Mouse (Mus musculus) bone marrow, adult 2 months (tissue): ENCODE data around the gene Commd2. TPM values are rescaled to one million over a fixed set of nuclear protein-coding genes. Genes with fewer than 3 reads are reported as not detected.

Source experiments
- H3K27ac ChIP-seq: fragments of 200-500 bp; 2 replicates; pipeline ENCODE4 v1.5.1; 2012; ENCODE audit warnings: low read depth, mild to moderate bottlenecking, control low read depth, inconsistent platforms, low read length; ENCODE audit not compliant: control insufficient read depth, poor library complexity, insufficient read depth
- H3K4me1 ChIP-seq: fragments of 200-500 bp; 2 replicates; pipeline ENCODE4 v1.6.1; 2011; ENCODE audit warnings: low read length; ENCODE audit not compliant: control insufficient read depth, insufficient read depth
- H3K4me3 ChIP-seq: fragments of 200-500 bp; replicated peaks from 2 replicates; pipeline ENCODE3; 2011; ENCODE audit warnings: mild to moderate bottlenecking, low read depth, low read length, control low read depth; ENCODE audit not compliant: control insufficient read depth
- CTCF ChIP-seq: fragments of 200-500 bp; IDR thresholded peaks from 2 replicates; pipeline ENCODE4 v1.5.1; 2011; ENCODE audit warnings: low read length, control low read depth; ENCODE audit not compliant: control insufficient read depth, insufficient read depth
- POLR2A ChIP-seq: fragments of 200-500 bp; IDR thresholded peaks from 2 replicates; pipeline ENCODE4 v1.6.1; 2011; ENCODE audit warnings: low read depth, mild to moderate bottlenecking, control low read depth, low read length, borderline replicate concordance; ENCODE audit not compliant: control insufficient read depth
- WGBS: fragments of 180-500 bp; shearing (Covaris S2); methylation state at CpG from one replicate; pipeline ENCODE4 v1.1.7; 2018; 5-methylcytosine and 5-hydroxymethylcytosine counted together
- polyA plus RNA-seq: library from polyadenylated mRNA; stranded (reverse); fragments of >200 nt; gene quantifications from 2 replicates; pipeline ENCODE4 v1.2.4, GENCODE M21; 2011; ENCODE audit warnings: low replicate concordance; ENCODE audit not compliant: missing spikeins, insufficient read depth, insufficient read length

Commd2 gene
- polyA plus RNA-seq, 1 experiment = 21.8 TPM

DNA sequence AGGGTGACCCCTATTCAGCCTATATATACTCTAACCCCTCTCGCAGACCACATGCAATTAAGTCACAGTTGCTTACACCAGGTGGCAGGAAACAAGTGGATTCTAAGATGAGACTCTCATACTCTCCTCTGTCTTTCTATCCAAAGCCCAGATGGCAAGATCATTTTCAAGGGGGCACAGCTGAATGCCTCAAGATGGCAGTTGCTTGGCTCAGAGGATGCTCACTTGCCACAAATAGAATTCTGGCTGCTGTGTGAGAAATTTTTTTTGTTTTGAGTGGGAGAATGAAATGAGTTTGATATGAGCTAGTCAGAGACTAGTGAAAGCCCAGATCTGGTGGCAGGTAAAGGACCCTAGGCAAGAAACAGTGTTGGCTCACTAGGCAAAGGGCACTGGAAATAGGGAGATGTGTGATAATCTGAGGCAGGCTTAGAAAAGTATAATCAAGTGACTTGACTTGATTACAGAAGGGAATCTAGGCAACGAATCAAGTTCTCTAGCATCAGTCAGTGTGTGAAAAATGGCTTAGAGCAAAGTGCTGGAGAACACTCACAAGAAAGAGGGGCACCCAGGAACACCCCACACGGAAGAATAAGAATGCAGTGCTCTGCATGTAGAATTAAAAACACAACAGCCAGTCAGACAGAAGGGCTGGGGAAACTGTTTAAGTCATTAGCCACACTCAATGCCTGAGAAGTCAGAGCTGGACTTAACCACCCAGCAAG lies 16.6 kb downstream of the Commd2 start:
- Histone ChIP-seq H3K4me1 (no peaks in the 10 kb centered on the region), H3K4me3 (no peak overlapping the region), H3K27ac (no peak overlapping the region)
- WGBS = 79% methylated on average over 3 of the region's 3 CpGs
- no peak for TF ChIP-seq CTCF
- TF ChIP-seq POLR2A = no peak

DNA sequence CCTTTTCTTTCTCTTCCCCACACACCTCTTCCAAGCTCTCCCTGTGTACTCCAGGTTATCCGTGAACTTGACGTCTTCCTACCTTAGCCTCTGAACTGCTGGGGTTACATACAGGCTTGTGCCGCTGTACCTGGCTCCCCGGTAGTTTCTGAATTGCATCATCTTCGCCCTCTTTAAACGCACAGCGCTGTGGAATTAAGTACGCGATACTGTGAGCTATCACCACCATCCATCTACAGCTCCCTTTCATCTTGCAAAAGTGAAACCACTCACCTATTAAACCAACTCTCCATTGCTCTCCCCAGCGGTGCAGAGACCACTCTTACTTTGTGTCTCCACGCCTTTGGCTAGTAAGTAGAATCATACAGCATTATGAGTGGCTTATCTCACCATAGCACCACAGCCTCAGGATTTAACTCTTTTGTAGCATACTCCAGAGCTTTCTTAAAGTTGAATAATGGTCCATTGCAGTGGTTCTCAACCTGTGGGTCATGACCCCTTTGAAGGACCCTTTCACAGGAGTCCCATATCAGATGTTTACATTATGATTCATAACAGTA lies 24.5 kb downstream of the Commd2 start:
- Histone ChIP-seq H3K4me1 (no peaks in the 10 kb centered on the region), H3K27ac (no peak overlapping the region), H3K4me3 (no peak overlapping the region)
- WGBS = 78% methylated on average over 11 of the region's 11 CpGs
- TF ChIP-seq CTCF (no peak), POLR2A (no peak)

DNA sequence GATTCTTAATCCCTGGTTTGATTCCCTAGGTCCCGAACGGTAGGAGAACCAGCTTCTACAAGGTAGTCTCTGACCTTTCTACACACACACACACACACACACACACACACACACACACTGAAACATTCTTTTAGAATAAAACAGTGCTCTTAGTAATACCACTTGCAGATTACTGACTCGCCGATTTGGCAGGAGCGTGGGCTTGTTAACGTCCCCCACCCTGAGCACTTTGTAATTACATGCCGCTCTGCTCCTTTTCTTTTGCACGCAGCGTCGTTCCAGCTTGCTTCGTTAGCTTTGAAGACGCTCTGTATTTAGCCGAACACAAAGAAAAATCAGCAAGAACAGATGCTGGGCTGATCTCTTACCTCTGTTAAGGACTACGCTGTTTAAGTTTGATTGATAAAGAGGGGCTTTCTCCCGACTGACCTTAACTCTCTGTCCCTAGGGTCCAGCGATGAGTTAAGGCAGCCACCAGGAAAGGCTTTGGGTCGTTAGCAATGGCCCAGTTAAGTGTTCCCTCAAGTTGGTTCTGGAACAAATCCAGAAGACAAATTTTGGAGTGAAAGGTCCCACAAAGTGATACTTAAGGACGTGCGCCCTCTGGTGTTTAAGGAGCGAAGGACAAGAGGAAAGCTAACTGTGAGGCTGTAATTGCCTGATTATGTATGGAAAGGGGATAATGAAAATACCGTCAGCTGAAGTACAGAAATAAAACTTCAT lies 26.1 kb downstream of the Commd2 start:
- 37% methylated on average over 21 of the region's 21 CpGs for WGBS
- Histone ChIP-seq H3K4me3 (no peak overlapping the region), H3K4me1 (no peaks in the 10 kb centered on the region), H3K27ac (no peak overlapping the region)
- TF ChIP-seq POLR2A (no peak), CTCF (no peak)

DNA sequence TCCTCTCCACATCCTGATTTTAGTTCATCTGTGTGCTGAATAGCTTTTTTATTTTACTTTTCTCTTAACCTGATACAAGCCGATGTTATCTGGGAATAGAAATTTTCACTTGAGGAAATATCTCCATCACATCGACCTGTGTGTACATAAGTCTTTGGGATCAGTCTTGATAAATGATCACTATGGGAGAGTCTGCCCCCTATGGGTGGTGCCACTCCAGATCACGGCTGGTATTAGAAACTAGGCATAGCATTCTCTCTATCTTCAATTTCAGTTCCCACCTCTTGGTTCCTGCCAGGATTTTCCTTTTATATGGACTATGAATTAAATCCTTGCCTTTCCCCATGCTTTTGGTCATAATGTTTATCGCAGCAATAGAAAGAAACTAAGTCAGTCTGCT lies 31.8 kb downstream of the Commd2 start:
- no peak overlapping the region for H3K4me3 ChIP-seq
- H3K27ac ChIP-seq = no peak overlapping the region
- WGBS = 61% methylated on average over 4 of the region's 4 CpGs
- no peaks in the 10 kb centered on the region for H3K4me1 ChIP-seq
- TF ChIP-seq POLR2A = no peak
- TF ChIP-seq CTCF = no peak

DNA sequence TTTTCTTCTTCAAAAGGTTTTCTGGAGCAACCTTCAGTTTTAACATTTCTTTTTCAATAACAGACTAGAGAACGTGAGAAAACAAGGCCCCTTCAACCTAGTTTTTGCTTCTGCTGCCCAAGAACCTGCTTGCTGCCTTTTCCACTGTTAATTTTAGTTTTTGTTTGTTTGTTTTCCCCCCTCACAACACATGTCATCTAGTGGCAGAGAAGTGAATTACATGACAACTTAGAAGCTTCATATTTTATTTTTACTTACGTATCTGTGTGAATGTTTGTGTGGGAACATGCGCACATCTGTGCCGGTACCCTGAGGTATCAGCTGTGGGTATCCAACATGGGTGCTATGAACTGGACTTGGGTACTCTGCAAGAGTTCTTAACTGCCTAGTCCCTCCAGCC lies 35.9 kb downstream of the Commd2 start:
- no peak overlapping the region for H3K4me3 ChIP-seq
- H3K27ac ChIP-seq = no peak overlapping the region
- WGBS = 86% methylated on average over 4 of the region's 4 CpGs
- TF ChIP-seq CTCF = no peak
- TF ChIP-seq POLR2A = no peak
- no peaks in the 10 kb centered on the region for H3K4me1 ChIP-seq

DNA sequence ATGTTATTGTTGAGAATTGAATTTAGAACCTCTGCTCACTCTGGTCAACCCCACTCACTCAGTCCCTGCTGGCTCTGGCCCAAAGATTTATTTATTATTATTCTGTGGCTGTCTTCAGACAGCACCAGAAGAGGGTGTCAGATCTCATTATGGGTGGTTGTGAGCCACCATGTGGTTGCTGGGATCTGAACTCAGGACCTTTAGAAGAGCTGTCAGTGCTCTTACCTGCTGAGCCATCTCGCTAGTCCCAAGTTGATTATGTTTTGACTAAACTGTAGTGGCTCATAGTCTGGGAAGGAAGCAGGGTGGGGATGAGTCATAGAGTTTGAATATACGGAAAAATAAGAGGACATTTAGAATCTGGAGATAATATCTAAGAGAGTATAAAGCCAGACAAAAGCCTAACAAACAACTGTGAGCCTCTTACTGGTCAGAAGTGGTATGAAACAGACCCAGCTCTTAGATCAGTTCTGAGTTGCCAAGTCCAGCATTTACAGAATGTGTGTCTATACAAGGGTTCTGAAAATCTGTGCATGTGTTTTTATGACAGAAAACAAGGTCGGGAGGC lies 39.0 kb downstream of the Commd2 start:
- Histone ChIP-seq H3K4me1 (no peaks in the 10 kb centered on the region), H3K27ac (no peak overlapping the region), H3K4me3 (no peak overlapping the region)
- TF ChIP-seq POLR2A (no peak), CTCF (no peak)
- WGBS = 53% methylated on average over 3 of the region's 3 CpGs

DNA sequence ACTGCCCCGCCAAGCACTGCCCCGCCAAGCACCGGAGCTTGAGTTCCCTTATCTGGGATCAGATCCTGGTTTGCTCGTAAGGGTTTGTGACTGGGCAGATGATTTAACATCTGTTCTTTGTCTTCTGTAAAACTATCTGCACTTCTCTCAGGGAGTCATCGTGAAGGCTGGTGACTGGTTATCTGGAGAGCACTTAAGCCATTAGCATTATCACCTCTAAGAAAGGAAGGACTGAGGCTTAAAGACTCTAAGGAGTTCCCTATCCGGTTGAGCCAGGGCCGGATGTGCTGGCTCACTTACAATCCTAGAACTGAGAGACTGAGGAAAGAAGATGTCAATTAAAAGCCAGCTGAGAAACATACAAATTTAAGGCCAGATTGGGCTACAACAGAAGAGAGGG lies 39.7 kb downstream of the Commd2 start:
- no peaks in the 10 kb centered on the region for H3K4me1 ChIP-seq
- no peak overlapping the region for H3K27ac ChIP-seq
- no peak overlapping the region for H3K4me3 ChIP-seq
- 28% methylated on average over 7 of the region's 7 CpGs for WGBS
- TF ChIP-seq POLR2A = no peak
- no peak for TF ChIP-seq CTCF

DNA sequence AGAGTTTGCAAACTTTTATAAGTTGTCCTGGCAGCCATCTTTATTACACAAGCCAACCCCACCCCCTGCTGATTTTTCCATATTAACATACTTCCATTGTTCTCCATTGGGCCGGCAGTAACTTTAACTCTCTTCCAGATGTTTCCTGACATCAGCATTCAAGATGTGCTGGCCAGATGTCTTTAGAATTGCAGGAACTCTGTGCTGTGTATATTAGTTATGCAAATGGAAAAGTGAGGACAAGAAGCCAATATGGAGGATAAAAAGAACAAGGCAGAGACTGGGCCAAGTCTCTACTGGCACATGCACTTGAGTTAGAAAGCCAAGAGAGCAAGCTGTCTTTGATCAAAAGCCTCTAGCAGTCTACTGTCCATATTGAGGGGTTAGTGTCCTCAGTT lies 46.9 kb downstream of the Commd2 start:
- WGBS = 35% methylated on average over 1 of the region's 1 CpGs
- TF ChIP-seq CTCF = no peak
- TF ChIP-seq POLR2A = no peak
- H3K4me1 ChIP-seq = no peaks in the 10 kb centered on the region
- H3K27ac ChIP-seq = no peak overlapping the region
- no peak overlapping the region for H3K4me3 ChIP-seq
